Mouse (Mus musculus) spleen, adult 2 months (tissue): ENCODE data around the gene Fancm.

ENCODE experiments used
- CTCF ChIP-seq: fragments of 200-500 bp; IDR thresholded peaks from 2 replicates; pipeline ENCODE4 v1.5.1; 2011; ENCODE audit warnings: mild to moderate bottlenecking, inconsistent platforms; ENCODE audit not compliant: insufficient read depth, insufficient read length, insufficient replicate concordance; ENCODE audit errors: extremely low read depth
- POLR2A ChIP-seq: fragments of 200-500 bp; IDR thresholded peaks from 2 replicates; pipeline ENCODE4 v1.6.1; 2011; ENCODE audit warnings: low read depth, low read length, inconsistent platforms

GRCm38 (mm10) chr12:65065241-65065640 is 10.2 kb upstream of the Fancm start:
- TF ChIP-seq CTCF = no peak
- TF ChIP-seq POLR2A = no peak
